14 mouse cellular contexts compared by ENCODE assay signal in the genomic region with DNA sequence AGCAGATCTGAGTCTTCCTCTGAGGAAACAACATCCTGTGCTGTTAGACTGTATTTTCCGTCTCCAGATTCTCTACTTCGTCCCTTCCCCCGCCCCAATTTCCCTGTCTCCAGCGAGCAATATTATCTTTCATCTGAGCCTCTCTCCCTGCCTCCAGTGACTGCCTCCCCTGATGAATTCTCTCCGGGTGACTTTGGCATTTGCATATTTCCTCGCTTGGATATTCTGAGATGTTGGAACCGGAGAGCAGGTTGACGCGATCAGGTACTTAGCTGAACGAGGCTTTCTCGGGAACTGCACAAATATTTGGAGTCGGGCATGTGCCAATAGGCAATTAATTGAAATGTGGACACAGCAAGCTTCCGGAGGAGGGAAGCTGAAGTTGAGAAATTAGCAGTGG.
DNase-seq lines count a peak whose midpoint lies in the region; ATAC-seq and TF ChIP-seq lines count a peak whose summit lies in the region.
"Had no signal": no experiment of that assay in that cellular context is flagged by ENCODE, and none has a peak within 500 bp of the region (broad histone marks: within the 10 kb centered on the region; RNA-seq: fewer than 3 reads in every experiment).

No protein-coding gene starts in this region.

- no peak for ATAC-seq in kidney, postnatal 0 days (replicated peaks; ENCODE audit: low FRiP score, low read depth)
- ATAC-seq in hindbrain, postnatal 0 days, result no peak
- ATAC-seq: intestine, postnatal 0 days had no signal

- peak overlapping the region; percentile 23; the same call in 1 of the 2 replicates for H3K4me2 ChIP-seq in kidney, postnatal 0 days (ENCODE audit: low read length)
- peak overlapping the region; percentile 27; the same call in 1 of the 2 replicates for H3K4me2 ChIP-seq in hindbrain, postnatal 0 days (ENCODE audit: low read depth, low read length)

- H3K36me3 ChIP-seq in kidney, postnatal 0 days (ENCODE audit: insufficient read depth, low read length), result no peaks in the 10 kb centered on the region
- H3K36me3 ChIP-seq in embryonic facial prominence, embryonic 10.5 days (replicated peaks), result no peaks in the 10 kb centered on the region
- no peaks in the 10 kb centered on the region for H3K36me3 ChIP-seq in hindbrain, postnatal 0 days (ENCODE audit: insufficient read depth, low read length)

- TF ChIP-seq POLR2A in brain, embryonic 14.5 days (IDR thresholded peaks at IDR 0.05; ENCODE audit: borderline replicate concordance, extremely low read depth, insufficient read depth, insufficient read length, poor library complexity, severe bottlenecking), result no peak

- no peak overlapping the region for H3K9ac ChIP-seq in kidney, postnatal 0 days (ENCODE audit: low read depth, low read length)
- H3K9ac ChIP-seq in hindbrain, postnatal 0 days (replicated peaks; ENCODE audit: low read length), result no peak overlapping the region

- no peak overlapping the region for H3K4me3 ChIP-seq in kidney, postnatal 0 days (replicated peaks; ENCODE audit: low read depth, low read length)
- H3K4me3 ChIP-seq in embryonic facial prominence, embryonic 10.5 days, result peak overlapping the region; percentile 3; the same call in 1 of the 2 replicates
- H3K4me3 ChIP-seq in hindbrain, postnatal 0 days (ENCODE audit: low read length), result no peak overlapping the region; the same call in 1 of the 2 replicates

- no peak for DNase-seq in kidney, postnatal 0 days (ENCODE audit: low spot score)
- no peak for DNase-seq in kidney, adult 11 months
- DNase-seq in brain, embryonic 14.5 days (ENCODE audit: low read depth), result peak; percentile 54
- peak; percentile 20 for DNase-seq in embryonic facial prominence, embryonic 10.5 days (ENCODE audit: low spot score)
- no peak for DNase-seq in hindbrain, postnatal 0 days (ENCODE audit: low spot score)
- DNase-seq in spleen, postnatal 4 days (ENCODE audit: low spot score in 2 of 2), result no peak
- DNase-seq in kidney, adult 8-10 months, result no peak
- DNase-seq: adrenal gland, postnatal 36 days; cerebellum, adult 9-11 months; heart, adult 18-20 months; heart, postnatal 4 days; right cerebral cortex, postnatal 25 days; thymus, postnatal 4 days had no signal

- no peak for TF ChIP-seq CTCF in kidney, postnatal 0 days (IDR thresholded peaks at IDR 0.05; ENCODE audit: low read depth)
- no peak for TF ChIP-seq CTCF in brain, embryonic 14.5 days (IDR thresholded peaks at IDR 0.05; ENCODE audit: borderline replicate concordance, extremely low read depth, insufficient read depth, insufficient read length)
- TF ChIP-seq CTCF in hindbrain, postnatal 0 days (IDR thresholded peaks at IDR 0.05; ENCODE audit: low read depth), result no peak

- H3K27ac ChIP-seq in kidney, postnatal 0 days, result no peak overlapping the region
- H3K27ac ChIP-seq in embryonic facial prominence, embryonic 10.5 days (replicated peaks), result no peak overlapping the region
- no peak overlapping the region for H3K27ac ChIP-seq in hindbrain, postnatal 0 days

- no peaks in the 10 kb centered on the region for H3K9me3 ChIP-seq in kidney, postnatal 0 days (replicated peaks; ENCODE audit: low read length)
- no peaks in the 10 kb centered on the region for H3K9me3 ChIP-seq in embryonic facial prominence, embryonic 10.5 days
- no peaks in the 10 kb centered on the region for H3K9me3 ChIP-seq in hindbrain, postnatal 0 days (ENCODE audit: low read length)

- no peaks in the 10 kb centered on the region for H3K4me1 ChIP-seq in kidney, postnatal 0 days (replicated peaks; ENCODE audit: insufficient read depth, low read length)
- H3K4me1 ChIP-seq in embryonic facial prominence, embryonic 10.5 days, result peaks cover 23% of the 10 kb centered on the region
- H3K4me1 ChIP-seq in hindbrain, postnatal 0 days (ENCODE audit: insufficient read depth, low read length), result peaks cover 5% of the 10 kb centered on the region; the same call in 1 of the 2 replicates

- H3K27me3 ChIP-seq in kidney, postnatal 0 days (ENCODE audit: insufficient read depth, low read length), result no peaks in the 10 kb centered on the region
- peaks cover 17% of the 10 kb centered on the region for H3K27me3 ChIP-seq in embryonic facial prominence, embryonic 10.5 days (replicated peaks; ENCODE audit: low read depth, poor library complexity, severe bottlenecking)
- H3K27me3 ChIP-seq in hindbrain, postnatal 0 days (ENCODE audit: insufficient read depth, low read length), result no peaks in the 10 kb centered on the region

- 16% methylated on average over 13 of the region's 13 CpGs for WGBS in kidney, postnatal 0 days
- 38% methylated on average over 13 of the region's 13 CpGs for WGBS in embryonic facial prominence, embryonic 10.5 days
- whole genome bisulfite sequencing in hindbrain, postnatal 0 days, result 24% methylated on average over 13 of the region's 13 CpGs

Comparison
In these comparisons a context has a peak if more than half of its experiments do, and no peak if none do; other contexts are left out.
1. DNase-seq: peak in brain, embryonic 14.5 days (single experiment) and embryonic facial prominence, embryonic 10.5 days (single experiment); none in kidney, postnatal 0 days (single experiment), kidney, adult 11 months (single experiment), hindbrain, postnatal 0 days (single experiment), spleen, postnatal 4 days (0 of 2) and kidney, adult 8-10 months (0 of 2).